Mouse (Mus musculus): ENCODE measurements at regions not wholly inside any gene's neighbourhood (a gene's known extent, or its start where the extent isn't known, plus 50 kb on each side); places are given as distances from the start of the nearest gene placed in this dataset.

DNA sequence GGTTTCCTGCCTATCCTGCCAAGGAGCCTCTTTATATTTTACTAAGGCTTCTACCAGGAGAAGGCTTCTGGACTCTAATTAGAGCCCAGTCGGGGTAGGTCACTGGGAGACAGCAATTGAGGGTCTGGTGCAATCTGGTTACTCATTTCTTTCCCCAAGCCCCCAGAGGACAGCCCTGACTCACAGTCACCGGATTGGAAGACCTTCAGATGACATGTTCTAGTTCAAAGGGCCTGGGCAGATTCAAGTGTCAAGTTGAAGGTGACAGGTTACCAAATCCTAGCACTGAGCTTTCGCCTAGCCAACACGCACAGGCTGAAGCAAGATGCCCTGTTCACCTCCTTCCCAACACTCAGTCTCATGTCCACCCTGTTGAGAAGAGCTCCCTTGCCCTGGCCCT, 139.6 kb downstream of the Ly86 start:
- Histone ChIP-seq H3K4me3 (ENCODE audit: extremely low read depth, insufficient read depth, insufficient read length) (no peak overlapping the region), H3K4me1 (ENCODE audit: control insufficient read depth, insufficient read depth, insufficient read length) (peaks cover 9% of the 10 kb centered on the region; the same call in 1 of the 2 replicates), H3K27ac (ENCODE audit: insufficient read depth, low read length) (no peak overlapping the region), H3K27me3 (ENCODE audit: control insufficient read depth, insufficient read depth, low read length) (no peaks in the 10 kb centered on the region), H3K36me3 (ENCODE audit: control insufficient read depth, insufficient read depth, low read length) (no peaks in the 10 kb centered on the region)
- WGBS, result 61% methylated on average over 4 of the region's 4 CpGs
- no peak for TF ChIP-seq POLR2A (IDR thresholded peaks at IDR 0.05; ENCODE audit: low read depth, low read length)
- no peak for TF ChIP-seq CTCF (IDR thresholded peaks at IDR 0.05; ENCODE audit: extremely low read depth, insufficient read depth, insufficient read length, insufficient replicate concordance)
- DNase-seq (ENCODE audit: low read depth in 1 of 2, low spot score in 2 of 2), result no peak

DNA sequence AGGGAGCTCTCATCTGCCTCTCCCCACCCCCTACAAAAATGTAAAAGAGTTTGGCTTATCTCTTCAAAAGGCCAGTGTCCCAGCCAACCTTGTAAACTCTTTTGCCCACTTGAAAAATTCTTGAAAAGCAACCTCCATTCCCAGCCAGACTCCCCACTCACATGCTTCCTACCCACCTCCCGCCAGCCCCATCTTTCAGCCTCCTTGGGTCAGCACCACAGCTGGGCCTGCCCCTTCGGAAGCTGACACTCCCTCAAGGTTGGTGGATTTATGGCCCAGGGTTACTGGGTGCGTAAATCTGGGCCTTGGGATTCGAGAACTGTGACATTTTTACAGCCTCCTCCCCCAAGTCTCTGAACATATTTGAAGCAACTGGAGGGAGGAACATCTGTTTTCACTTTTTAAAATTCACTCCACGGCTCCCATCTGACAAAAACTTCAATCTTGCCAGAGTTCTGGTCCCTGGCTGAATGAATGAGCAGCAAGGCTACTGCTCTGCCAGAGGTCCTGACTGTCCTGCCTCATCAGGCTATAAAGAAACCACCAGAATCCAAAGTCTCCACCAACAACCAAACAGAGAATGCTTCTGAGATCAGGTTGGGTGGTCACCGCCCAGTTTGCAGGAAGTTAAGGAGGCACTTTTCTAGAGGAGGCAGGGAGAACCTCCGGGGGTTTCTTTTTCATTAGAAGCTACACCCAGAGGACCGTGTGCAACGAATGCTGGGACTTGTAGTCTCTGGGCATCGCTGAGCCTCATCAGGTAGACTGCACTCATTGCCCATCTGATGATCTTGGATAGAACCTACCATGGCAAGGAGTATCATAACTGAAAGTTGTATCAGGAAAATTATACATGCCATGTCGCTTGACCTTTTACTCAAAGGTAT, 147.3 kb downstream of the Ly86 start:
- DNase-seq (ENCODE audit: low read depth in 1 of 2, low spot score in 2 of 2), result no peak
- H3K36me3 ChIP-seq (ENCODE audit: control insufficient read depth, insufficient read depth, low read length), result no peaks in the 10 kb centered on the region
- no peak overlapping the region for H3K4me3 ChIP-seq (ENCODE audit: extremely low read depth, insufficient read depth, insufficient read length)
- TF ChIP-seq CTCF (IDR thresholded peaks at IDR 0.05; ENCODE audit: extremely low read depth, insufficient read depth, insufficient read length, insufficient replicate concordance), result no peak
- TF ChIP-seq POLR2A (IDR thresholded peaks at IDR 0.05; ENCODE audit: low read depth, low read length), result no peak
- no peak overlapping the region for H3K27ac ChIP-seq (ENCODE audit: insufficient read depth, low read length)
- 60% methylated on average over 11 of the region's 11 CpGs for WGBS
- no peaks in the 10 kb centered on the region for H3K4me1 ChIP-seq (ENCODE audit: control insufficient read depth, insufficient read depth, insufficient read length)
- no peaks in the 10 kb centered on the region for H3K27me3 ChIP-seq (ENCODE audit: control insufficient read depth, insufficient read depth, low read length)

DNA sequence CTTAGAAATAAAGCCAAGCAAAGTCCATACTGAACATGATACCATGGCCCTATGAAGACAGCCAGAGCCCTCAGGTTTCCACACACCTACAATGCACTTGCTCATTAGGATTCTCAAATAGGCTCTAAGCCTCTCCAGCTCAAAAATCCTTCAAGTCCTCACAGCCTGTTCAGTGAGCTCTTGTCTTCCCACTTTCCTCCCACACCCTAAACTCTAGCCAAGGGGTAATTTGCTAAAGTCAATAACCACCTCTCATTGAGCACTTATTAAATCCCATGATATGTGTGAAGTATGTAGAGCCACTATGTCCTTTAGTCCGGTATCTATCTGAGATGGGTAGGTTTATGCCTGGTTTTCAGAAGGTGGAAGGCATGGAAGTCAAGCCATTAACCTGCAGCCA, 148.3 kb downstream of the Ly86 start:
- no peaks in the 10 kb centered on the region for H3K27me3 ChIP-seq (ENCODE audit: control insufficient read depth, insufficient read depth, low read length)
- H3K4me3 ChIP-seq (ENCODE audit: extremely low read depth, insufficient read depth, insufficient read length), result no peak overlapping the region
- no peaks in the 10 kb centered on the region for H3K4me1 ChIP-seq (ENCODE audit: control insufficient read depth, insufficient read depth, insufficient read length)
- H3K27ac ChIP-seq (ENCODE audit: insufficient read depth, low read length), result no peak overlapping the region
- no peak for DNase-seq (ENCODE audit: low read depth in 1 of 2, low spot score in 2 of 2)
- no peaks in the 10 kb centered on the region for H3K36me3 ChIP-seq (ENCODE audit: control insufficient read depth, insufficient read depth, low read length)
- 86% methylated on average over 1 of the region's 1 CpGs for WGBS
- no peak for TF ChIP-seq POLR2A (IDR thresholded peaks at IDR 0.05; ENCODE audit: low read depth, low read length)
- TF ChIP-seq CTCF (IDR thresholded peaks at IDR 0.05; ENCODE audit: extremely low read depth, insufficient read depth, insufficient read length, insufficient replicate concordance), result no peak

DNA sequence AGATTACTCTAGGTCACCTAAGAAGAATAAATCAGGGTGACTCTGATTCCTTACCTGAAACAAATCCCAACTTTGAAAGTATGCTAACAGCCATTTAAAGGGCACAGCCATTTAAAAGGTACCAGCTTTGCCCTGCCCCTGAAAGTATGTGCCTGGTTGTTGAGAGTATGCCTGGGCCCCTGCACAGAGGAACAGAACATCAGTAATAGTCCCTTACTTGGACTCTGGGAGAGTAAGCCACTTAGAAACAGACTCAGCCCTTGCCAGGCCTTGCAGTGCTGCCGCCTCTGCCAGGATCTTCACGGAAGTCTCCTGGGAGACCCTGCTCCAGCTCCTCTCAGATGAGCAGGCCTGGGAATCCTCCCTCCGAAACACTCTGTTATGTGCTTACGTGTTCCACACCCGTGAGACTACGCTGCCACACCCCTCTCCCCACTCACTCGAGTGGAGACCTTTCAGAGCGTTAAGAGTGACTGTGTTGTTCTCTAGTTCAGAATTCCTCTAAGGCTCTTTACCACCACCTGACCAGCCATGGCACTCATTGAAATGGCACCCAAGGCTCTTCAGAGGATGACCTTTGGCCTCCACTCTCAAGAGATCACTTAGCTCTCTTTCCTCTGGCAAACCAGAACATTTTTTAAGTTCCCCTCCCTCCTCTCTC, 150.4 kb downstream of the Ly86 start:
- H3K4me1 ChIP-seq (ENCODE audit: control insufficient read depth, insufficient read depth, insufficient read length), result no peaks in the 10 kb centered on the region
- no peak overlapping the region for H3K27ac ChIP-seq (ENCODE audit: insufficient read depth, low read length)
- no peak overlapping the region for H3K4me3 ChIP-seq (ENCODE audit: extremely low read depth, insufficient read depth, insufficient read length)
- 82% methylated on average over 8 of the region's 8 CpGs for WGBS
- TF ChIP-seq CTCF (IDR thresholded peaks at IDR 0.05; ENCODE audit: extremely low read depth, insufficient read depth, insufficient read length, insufficient replicate concordance) (no peak), POLR2A (IDR thresholded peaks at IDR 0.05; ENCODE audit: low read depth, low read length) (no peak)
- DNase-seq (ENCODE audit: low read depth in 1 of 2, low spot score in 2 of 2), result no peak
- no peaks in the 10 kb centered on the region for H3K27me3 ChIP-seq (ENCODE audit: control insufficient read depth, insufficient read depth, low read length)
- no peaks in the 10 kb centered on the region for H3K36me3 ChIP-seq (ENCODE audit: control insufficient read depth, insufficient read depth, low read length)

DNA sequence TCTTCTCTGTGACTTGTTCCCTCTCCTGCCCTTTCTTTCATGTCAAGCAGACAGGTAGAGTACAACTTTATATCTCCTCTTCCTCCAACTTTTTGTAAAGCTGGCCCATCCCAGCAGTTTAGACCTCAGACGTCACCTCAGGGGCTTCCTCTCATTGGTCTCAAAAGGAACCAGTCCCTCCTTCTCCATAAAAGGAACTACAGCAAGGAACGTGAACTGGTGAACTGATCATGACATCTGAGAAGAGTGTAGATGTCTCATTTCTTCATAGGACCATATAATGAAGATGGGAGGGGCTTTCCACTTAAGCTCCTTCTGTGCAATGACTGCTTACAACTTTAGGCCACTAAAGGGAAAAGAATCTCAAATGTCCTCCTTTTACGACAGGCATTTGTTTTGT, 153.0 kb downstream of the Ly86 start:
- no peak for TF ChIP-seq CTCF (IDR thresholded peaks at IDR 0.05; ENCODE audit: extremely low read depth, insufficient read depth, insufficient read length, insufficient replicate concordance)
- 57% methylated on average over 3 of the region's 3 CpGs for WGBS

DNA sequence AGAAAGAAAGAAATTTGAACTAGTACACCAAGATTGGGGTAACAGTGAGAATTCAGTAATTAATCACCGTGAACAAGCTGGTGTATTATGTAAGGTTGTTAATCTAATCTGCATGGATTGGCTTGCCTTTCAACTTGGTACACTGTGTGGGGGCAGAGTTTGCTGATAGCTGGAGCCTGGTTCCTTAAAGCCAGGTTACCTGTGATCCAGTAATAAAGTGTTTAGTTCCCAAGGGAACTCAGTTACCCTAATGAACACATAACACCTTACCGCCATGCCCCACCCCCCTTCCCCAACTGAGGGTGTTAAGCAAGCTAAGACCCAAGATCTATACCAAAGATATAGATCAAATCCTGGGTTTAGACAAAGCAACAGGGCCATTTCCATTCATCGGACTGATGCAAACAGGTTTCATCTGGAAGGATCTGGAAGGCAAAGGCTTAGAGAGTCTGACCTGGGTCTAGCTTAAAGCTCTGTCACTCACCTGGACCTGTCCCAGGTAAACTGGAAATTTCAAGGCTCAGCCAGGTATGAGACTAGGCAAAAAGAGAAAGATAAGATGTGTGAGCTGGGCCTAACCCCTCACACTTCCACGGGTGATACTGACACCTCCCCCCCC, 155.8 kb downstream of the Ly86 start:
- H3K4me1 ChIP-seq (ENCODE audit: control insufficient read depth, insufficient read depth, insufficient read length), result peaks cover 7% of the 10 kb centered on the region; the same call in 1 of the 2 replicates
- H3K27me3 ChIP-seq (ENCODE audit: control insufficient read depth, insufficient read depth, low read length), result no peaks in the 10 kb centered on the region
- WGBS, result 65% methylated on average over 4 of the region's 4 CpGs
- no peaks in the 10 kb centered on the region for H3K36me3 ChIP-seq (ENCODE audit: control insufficient read depth, insufficient read depth, low read length)
- no peak overlapping the region for H3K27ac ChIP-seq (ENCODE audit: insufficient read depth, low read length)
- H3K4me3 ChIP-seq (ENCODE audit: extremely low read depth, insufficient read depth, insufficient read length), result no peak overlapping the region
- TF ChIP-seq CTCF (IDR thresholded peaks at IDR 0.05; ENCODE audit: extremely low read depth, insufficient read depth, insufficient read length, insufficient replicate concordance), result no peak
- TF ChIP-seq POLR2A (IDR thresholded peaks at IDR 0.05; ENCODE audit: low read depth, low read length), result no peak
- DNase-seq (ENCODE audit: low read depth in 1 of 2, low spot score in 2 of 2), result no peak

More for the DNA sequence above, 153.0 kb downstream of the Ly86 start:
- Histone ChIP-seq H3K36me3 (ENCODE audit: control insufficient read depth, insufficient read depth, low read length) (no peaks in the 10 kb centered on the region), H3K27me3 (ENCODE audit: control insufficient read depth, insufficient read depth, low read length) (no peaks in the 10 kb centered on the region), H3K27ac (ENCODE audit: insufficient read depth, low read length) (no peak overlapping the region), H3K4me1 (ENCODE audit: control insufficient read depth, insufficient read depth, insufficient read length) (no peaks in the 10 kb centered on the region), H3K4me3 (ENCODE audit: extremely low read depth, insufficient read depth, insufficient read length) (no peak overlapping the region)
- DNase-seq (ENCODE audit: low read depth in 1 of 2, low spot score in 2 of 2), result no peak
